In genomic region chr13:49187288-49188218, GRCm38 (mm10) we compare ENCODE assay signal across 8 mouse cellular contexts. TPM values are rescaled to one million over a fixed set of nuclear protein-coding genes. Genes with fewer than 3 reads are reported as not detected.
DNase-seq lines count a peak whose midpoint lies in the region; ATAC-seq lines count a peak whose summit lies in the region.

Ninj1 (plus strand) TSS chr13:49187485.

- peaks cover 34% of the 10 kb centered on the region for H3K4me1 ChIP-seq in intestine, embryonic 14.5 days (replicated peaks; ENCODE audit: control insufficient read depth, insufficient read depth, low read length)
- peaks cover 18% of the 10 kb centered on the region for H3K4me1 ChIP-seq in midbrain, embryonic 11.5 days (ENCODE audit: control insufficient read depth, insufficient read depth, low read length)

- peak within 1 kb of the TSS; percentile 81 for H3K4me3 ChIP-seq in intestine, embryonic 14.5 days (ENCODE audit: low read depth, low read length)
- H3K4me3 ChIP-seq in midbrain, embryonic 11.5 days (ENCODE audit: low read depth, low read length): peak within 1 kb of the TSS; percentile 56

- H3K27ac ChIP-seq in intestine, embryonic 14.5 days (ENCODE audit: low read depth): peak within 1 kb of the TSS; percentile 73
- H3K27ac ChIP-seq in midbrain, embryonic 11.5 days (ENCODE audit: low read depth, low read length): no peak within 1 kb of the TSS

- H3K36me3 ChIP-seq in intestine, embryonic 14.5 days (ENCODE audit: control insufficient read depth, insufficient read depth, low read length): no peaks in the 10 kb centered on the region
- H3K36me3 ChIP-seq in midbrain, embryonic 11.5 days (ENCODE audit: control insufficient read depth, insufficient read depth, low read length): no peaks in the 10 kb centered on the region

- 0 out of 2 replicates have a peak, but pooled peaks cover 3% of the 10 kb centered on the region for H3K9me3 ChIP-seq in intestine, embryonic 14.5 days (ENCODE audit: control insufficient read depth, low read length)
- no peaks in the 10 kb centered on the region for H3K9me3 ChIP-seq in midbrain, embryonic 11.5 days (ENCODE audit: control insufficient read depth, low read length)

- peak; percentile 92 for DNase-seq in adrenal gland, adult 2 months
- DNase-seq in embryo, embryonic 10.5 days (ENCODE audit: low spot score): peak; percentile 80
- DNase-seq in gastrocnemius, postnatal 25 days: peak; percentile 80
- peak; percentile 86 for DNase-seq in intestine, embryonic 14.5 days (ENCODE audit: low spot score)
- peak; percentile 88 for DNase-seq in left cerebral cortex, postnatal 4 days
- peak; percentile 91 for DNase-seq in midbrain, embryonic 11.5 days (ENCODE audit: low spot score, missing footprints)
- peak; percentile 83 for DNase-seq in right cerebral cortex, postnatal 4 days
- peak; percentile 86 for DNase-seq in yolk sac, embryonic 10.5 days (ENCODE audit: low spot score)

- under 1% methylated on average over 84 of the region's 87 CpGs for WGBS in intestine, embryonic 14.5 days
- WGBS in midbrain, embryonic 11.5 days: under 1% methylated on average over 87 of the region's 87 CpGs

- ATAC-seq in intestine, embryonic 14.5 days (replicated peaks; ENCODE audit: low FRiP score, low TSS enrichment, low read depth): peak; percentile 91
- ATAC-seq in midbrain, embryonic 11.5 days (ENCODE audit: low FRiP score): peak; percentile 94

- intact Hi-C loops in left cerebral cortex, postnatal 4 days (cut with DNase I): no loop called here

- H3K4me2 ChIP-seq in intestine, embryonic 14.5 days (ENCODE audit: low read length): peak within 1 kb of the TSS; percentile 99
- peak within 1 kb of the TSS; percentile 98 for H3K4me2 ChIP-seq in midbrain, embryonic 11.5 days

- no peaks in the 10 kb centered on the region for H3K27me3 ChIP-seq in intestine, embryonic 14.5 days (replicated peaks; ENCODE audit: control insufficient read depth, insufficient read depth, low read length)
- no peaks in the 10 kb centered on the region for H3K27me3 ChIP-seq in midbrain, embryonic 11.5 days (ENCODE audit: control insufficient read depth, insufficient read depth, low read length)

- H3K9ac ChIP-seq in intestine, embryonic 14.5 days (ENCODE audit: low read length): peak within 1 kb of the TSS; percentile 65
- H3K9ac ChIP-seq in midbrain, embryonic 11.5 days (ENCODE audit: low read length): peak within 1 kb of the TSS; percentile 71

RNA-seq across cellular contexts. Expression of gene Ninj1, which starts in this region (rescaled TPM):
- 10 to 100 TPM; 64.9 to 66.3 TPM for total RNA-seq in adrenal gland, adult 2 months (2021)
- 184 and 303 TPM in 2 replicates for polyA plus RNA-seq in adrenal gland, adult 2 months (2012; rRNA removed)
- 10 to 100 TPM; 15.8 to 18.8 TPM for total RNA-seq in gastrocnemius, postnatal 25 days (2021)
- polyA plus RNA-seq in intestine, embryonic 14.5 days (2014; fragmentation: Nextera tagmentation; extraction: Ambion mirVana): 63.0 and 64.1 TPM in 2 replicates
- total RNA-seq in left cerebral cortex, postnatal 4 days (2021): 10 to 100 TPM; 17.2 to 17.4 TPM
- 17.5 TPM in 2 replicates for polyA plus RNA-seq in midbrain, embryonic 11.5 days (2014; fragmentation: Nextera tagmentation; extraction: Ambion mirVana)
